Mouse (Mus musculus): ENCODE data around the gene Klf12. TPM values are rescaled to one million over a fixed set of nuclear protein-coding genes. Genes with fewer than 3 reads are reported as not detected.

The Klf12 gene
- 23.1 and 34.2 TPM in 2 replicates for total RNA-seq (2021)
- long read RNA-seq, partial matches to known transcripts, result 0 of 2 reads
- long read RNA-seq, other reads (novel, unspliced or antisense), result 2 of 2 reads

DNA sequence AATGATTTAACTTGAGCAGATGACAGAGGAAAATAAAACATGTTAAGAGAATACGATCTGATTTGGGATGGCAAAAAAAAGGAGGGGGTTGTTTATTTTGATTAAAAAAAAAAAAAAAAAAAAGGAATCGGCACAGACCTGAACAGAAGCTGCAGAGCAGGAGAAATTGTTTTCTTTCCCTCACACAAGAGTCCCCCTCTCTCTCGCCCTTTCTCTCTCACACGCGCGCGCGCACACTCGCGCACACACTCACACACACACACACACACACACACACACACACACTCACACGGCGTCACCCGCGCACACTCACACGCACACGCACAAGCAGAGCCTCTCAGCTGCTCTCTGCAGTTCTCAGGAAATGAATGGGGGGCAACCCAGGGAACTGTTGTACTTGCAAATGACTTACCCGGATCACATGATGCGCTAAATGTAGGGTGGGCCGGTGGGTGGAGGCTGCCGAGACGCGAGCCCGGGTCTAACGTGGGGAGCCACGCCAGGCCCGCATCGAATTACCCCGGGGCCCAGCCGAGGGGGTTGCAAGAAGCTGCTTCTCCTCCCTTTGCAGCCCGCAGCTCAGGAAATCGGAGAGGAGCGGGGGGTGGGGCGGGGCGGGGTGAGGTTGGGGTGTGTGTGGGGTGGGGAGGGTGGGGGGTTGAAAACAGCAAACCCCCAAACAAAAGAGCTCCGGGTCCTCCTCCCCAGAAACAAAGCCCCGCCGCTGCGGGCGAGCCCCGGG lies at the start of gene Klf12:
Gene Klf12, minus strand, starts transcription at position 561 of the 742 bp plus-strand sequence.
- peak; percentile 73 for DNase-seq

DNA sequence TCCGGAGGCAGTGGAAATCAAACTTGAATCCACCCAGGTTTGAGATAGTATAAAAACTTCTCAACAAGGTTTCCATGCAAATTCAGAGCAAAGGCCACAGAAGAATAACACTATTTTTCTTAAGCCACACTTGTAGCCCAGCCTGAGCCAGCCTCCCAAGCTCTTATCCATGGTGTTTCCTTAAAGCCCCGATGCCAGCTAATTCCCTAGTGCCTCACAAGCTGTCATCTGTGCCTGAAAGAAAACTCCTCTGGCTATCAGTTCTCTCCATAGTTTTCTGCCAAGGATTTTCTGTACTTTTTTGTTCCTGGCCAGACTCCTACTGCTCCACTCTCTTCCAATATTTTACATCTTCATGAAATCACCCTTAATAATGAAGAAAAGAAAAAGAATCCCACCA lies 48.9 kb upstream of the Klf12 start:
- no peak for DNase-seq

DNA sequence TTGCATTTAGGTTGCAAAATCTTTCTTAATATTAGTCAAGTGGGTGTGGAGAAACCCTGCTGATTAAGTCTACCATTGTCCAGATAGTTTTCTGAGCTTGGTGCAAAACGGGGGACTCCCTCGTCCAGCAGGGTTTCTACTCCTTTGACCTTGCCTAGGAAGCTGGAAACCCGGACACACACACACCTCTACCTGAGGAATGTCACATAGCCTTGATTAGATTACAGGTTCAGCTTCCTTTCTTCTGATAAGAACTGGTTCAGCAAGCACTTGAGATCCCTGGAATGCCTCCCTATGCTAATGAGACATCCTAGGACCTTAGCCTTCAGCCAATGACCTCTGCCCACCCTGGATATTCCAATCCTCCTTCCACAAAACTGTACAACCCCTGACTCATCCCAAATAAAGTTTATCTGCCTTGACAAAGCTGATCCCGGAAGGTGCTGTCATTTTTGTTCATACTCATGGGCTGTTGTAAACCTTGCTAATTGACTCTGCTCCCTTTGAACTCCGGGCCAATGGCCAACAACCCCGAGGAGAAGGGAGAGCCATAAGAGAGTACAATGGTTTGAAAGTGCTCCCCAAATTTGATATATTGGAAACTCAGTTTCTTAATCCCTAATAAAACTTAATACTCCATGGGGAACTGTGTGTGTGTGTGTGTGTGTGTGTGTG lies 44.3 kb upstream of the Klf12 start:
- DNase-seq, result no peak

DNA sequence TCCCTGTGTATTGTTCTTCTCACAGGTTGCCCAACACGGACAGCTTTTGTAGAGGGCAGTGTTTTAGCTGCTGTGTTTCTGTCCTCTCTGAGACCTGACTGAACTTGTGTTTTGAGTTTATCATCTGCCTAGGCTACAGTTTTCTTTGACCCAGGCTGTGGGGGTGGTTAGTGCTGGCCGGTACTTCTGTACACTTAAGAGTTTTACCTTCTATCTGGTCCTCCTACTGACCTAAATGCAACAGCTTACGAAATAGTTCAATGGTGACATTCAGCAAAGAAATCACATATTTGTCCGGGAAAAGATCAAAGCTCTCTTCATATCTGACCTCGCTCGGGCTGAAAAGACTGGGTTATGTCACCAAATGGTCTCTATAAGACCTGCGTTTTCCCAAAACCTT lies 39.8 kb upstream of the Klf12 start:
- no peak for DNase-seq

DNA sequence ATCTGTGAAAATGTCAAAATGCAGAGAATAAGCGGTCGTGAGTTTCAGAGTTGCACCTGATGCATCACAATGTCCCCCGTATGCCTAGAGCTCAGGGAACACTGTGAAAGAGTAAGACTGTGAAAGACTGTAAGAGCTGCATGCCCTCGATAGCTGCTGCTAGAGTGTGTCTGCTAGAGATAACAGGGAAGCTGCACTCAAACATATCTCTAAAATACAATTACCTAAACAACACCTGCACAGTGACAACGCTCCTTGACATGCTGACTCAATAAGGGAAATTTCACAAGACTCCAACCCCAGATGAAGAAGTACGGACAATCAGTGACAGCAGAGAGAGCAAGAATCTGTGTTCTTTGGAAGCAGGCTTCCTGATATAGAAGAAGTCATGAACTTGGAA lies 37.5 kb upstream of the Klf12 start:
- DNase-seq, result no peak

DNA sequence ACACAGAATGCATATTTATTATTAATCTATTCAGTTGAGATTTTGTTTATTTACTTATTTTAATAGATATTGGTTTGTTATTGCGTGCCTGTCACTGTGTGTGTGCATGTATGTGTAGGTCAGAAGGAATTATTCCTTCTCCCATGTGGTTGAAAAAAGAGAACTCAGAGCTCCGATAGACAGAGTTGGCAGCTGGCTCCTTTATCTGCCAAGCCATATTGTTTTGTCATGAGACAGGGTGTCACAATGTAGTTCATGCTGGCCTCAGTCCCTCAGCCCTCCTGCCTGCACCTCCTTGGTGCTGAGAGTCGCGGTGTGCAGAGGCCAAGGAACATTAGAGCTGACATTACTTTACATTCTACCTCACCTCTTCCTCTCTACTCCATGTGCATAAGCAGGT lies 32.3 kb upstream of the Klf12 start:
- no peak for DNase-seq

DNA sequence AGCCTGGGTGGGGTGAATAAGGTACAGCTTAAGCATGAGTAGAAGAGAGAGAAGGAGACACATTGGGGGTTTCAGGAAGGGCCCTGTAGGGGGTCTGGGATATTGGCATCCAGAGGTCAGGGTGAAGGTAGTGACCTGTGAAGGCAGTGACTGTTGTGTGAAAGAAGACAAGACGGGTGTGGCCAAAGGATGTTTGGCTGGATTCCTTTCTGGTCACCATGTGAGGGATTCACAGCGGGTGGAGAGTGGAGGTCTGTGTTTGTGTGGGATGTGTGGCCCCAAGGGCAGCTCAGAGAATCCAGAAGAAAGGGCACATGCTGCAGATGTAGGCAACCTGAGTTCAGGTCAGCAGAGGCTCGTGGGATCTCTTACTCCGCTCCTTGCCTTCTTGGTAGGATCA lies 29.6 kb upstream of the Klf12 start:
- no peak for DNase-seq

DNA sequence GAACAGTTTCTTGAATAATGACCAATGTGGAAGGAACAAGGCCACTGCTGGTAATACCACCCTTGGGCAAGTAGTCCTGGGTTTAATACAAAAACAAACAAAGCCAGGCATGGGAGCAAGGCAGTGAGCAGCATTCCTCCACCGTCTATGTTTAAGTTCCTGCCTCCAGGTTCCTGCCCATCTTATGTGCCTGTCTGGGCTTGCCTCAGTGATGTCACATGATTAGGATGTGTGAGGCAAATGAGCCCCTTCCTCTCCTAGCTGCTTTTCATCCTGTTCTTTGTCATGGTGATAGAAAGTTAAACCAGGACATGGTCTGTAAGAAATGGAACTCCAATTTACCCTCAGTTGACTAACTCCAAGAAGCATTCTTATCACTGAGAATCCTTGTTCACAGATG lies 16.4 kb upstream of the Klf12 start:
- no peak for DNase-seq

DNA sequence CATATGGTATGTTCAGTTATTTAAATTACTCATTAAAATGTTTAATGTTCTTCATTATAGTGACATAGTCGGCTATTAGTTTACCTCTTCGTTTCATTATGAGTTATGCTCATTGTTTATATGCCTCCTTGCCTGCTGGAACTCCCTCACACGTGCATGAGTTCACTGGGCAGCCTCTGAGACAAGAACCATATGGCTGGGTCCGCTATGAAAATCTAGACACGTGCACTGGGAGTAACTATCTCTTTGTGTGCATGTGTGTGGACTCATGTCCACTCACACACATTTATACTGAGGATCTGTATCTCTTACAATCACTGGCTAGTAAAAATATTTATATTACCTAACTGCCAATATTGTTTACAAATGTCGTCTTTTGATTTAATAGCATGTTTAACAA lies 14.4 kb upstream of the Klf12 start:
- no peak for DNase-seq

DNA sequence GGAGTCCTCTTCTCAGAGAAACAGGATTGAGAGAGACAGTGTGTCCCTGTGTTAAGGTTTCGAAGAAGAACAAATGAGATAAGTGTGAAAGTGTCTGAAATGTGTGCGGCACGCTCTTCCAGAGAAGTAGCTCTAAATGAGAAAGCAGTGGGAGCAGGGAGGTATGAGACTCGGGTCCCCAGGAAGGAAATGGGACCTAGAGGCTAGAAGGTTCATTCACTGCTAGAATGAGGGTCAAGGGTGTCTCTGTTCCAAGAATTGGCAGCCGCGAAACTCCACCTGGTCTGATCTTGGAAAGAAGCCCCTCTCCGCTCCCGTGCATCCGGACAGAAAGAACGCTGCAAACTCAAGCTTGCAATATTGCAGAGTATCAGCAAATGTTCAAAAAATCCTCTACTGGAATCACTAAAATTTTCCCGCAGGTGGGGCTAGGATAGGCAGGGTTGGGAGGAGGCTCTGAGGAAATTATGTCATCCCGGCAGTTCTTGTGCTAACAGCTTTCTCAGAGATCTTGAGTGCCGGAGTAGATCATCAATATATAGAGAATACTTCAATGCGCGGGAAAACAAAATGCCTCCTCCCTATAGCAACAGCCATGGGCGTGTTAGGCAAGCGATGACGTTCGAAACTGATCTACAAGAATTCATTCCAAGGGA lies 2.2 kb upstream of the Klf12 start:
- DNase-seq, result no peak

DNA sequence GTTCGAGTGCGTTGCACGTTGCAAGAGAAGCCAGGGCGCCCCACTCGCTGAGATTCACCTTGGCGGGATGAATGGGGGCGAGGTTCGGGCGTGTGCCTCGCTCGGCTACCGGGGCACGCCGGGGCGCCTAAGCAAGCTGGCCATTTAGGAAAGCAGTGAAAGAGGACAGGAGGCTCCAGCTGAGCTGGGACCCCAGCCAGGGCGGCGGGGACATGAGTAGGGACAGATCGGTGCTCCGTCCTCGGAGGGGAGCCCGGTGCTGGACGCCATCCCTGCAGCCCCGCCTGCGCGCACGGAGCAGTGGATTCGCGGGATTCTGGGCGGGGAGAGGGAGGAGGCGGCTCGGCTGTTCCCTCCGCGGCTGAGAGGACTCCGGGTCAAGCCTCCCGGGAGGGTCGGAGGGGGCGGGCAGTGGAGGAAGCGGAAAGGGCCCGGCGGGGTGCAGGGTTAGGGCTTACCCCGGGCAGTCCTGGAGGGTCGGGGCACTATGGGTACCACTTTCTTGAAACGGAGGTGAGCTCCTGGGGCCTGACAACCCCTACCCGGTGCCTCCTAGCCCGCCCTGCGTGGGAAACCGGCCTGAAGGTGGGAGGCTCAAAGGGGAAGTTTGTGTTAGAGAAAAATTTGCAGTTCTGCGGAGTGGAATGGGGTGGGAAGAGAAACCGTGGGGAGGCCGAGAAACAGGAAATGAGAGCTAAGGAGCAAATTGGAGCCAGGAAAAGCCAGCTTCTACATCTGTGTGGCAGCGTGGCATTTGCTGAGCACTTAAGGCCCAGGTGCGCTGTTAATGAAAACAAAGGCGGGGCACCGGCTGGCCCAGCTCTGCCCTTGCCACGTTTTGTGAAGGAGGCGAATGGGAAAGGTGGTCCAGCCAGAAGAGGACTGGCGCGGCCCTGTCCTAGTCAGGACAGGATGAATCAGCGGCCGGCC lies 1.4 kb upstream of the Klf12 start:
- peak; percentile 82 for DNase-seq

DNA sequence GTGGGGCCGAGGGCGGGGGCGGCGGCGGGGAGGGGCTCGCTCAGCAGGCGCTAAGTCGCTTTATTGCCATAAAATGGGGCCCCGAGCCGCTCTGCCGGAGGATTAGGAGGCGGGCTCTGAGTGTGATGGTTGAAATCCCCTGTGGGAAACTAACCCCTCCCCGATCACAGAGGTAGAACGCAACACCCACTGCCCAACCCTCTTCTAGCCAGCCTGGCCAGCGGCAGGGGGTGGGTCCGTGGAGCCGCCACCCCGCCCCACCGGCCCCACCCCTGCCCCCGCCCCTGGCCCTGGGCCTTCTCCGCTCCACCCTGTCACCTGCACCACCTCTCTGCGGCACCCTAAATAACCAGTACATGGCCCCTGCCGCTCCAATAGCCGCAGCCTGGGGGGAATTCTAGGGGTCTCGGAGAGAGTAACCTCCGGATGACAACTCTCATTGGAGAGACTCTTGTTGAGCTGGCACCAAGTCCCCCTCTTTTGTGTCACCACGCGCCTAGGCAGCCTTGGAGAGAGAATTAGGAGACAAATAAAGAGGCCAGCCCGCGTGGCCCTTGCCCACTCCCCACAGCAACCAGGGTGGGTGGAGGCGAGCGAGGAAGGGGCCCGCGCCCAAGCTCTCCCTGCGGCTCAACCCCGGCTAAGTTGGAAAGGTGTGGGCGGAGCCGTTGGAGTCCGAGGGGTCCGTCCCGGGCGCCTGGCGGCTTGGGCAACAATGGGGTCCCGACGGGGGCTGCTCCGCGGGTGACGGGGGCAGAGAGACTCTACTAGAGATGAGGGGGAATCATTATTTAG lies 579 bp upstream of the Klf12 start:
- peak; percentile 73 for DNase-seq

DNA sequence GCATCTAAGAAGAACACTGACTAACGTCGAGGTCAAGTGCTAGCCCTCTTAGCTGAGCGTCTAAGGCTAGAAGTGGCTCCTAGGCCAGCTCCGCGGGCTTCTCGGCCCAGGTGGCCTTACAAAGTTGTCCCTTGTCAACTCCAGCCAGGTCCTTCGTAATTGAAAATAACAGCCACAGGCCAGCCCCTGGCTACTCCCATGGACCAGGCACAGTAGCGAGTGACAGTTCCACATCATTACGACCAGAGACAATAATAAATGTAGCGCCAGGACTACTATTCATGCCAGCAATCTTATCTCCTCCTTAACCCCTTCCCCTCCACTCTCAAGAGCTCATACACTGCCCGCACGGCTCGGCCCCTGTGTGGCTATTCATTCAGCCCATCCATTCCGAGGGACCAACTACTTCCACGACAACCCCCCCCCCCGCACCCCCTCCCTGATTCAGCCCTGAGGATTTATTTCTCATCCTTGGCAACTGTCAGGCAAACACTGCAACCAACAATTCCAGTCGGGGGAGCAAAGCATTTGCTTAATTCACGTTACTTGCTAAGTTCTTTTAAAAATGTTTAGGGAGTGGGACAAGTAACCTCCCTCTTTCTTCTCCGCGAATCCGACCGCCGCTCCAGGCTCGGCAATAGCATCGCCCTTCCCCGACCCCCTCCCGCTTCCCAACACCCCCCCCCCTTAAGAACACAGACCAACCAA lies 914 bp downstream of the Klf12 start:
- peak; percentile 26 for DNase-seq

DNA sequence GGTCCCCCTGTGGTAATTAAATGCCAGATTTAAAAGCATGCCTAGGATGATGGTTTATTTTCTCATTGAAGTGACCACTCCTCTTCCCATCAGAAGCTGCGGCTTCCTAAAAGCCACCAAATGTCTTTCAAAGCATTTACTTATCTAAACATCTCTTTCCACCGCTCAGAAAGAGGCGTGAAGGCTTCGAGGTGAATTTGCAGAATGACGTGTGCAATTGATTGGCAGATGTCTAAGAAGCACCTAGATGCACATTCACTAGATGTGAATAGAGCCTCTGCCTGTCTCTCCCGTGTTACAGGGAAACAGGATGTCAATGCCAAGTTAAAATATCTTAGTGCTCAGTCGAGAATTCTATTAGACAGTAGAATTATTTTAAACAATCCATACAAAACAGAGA lies 1.8 kb downstream of the Klf12 start:
- DNase-seq, result no peak

DNA sequence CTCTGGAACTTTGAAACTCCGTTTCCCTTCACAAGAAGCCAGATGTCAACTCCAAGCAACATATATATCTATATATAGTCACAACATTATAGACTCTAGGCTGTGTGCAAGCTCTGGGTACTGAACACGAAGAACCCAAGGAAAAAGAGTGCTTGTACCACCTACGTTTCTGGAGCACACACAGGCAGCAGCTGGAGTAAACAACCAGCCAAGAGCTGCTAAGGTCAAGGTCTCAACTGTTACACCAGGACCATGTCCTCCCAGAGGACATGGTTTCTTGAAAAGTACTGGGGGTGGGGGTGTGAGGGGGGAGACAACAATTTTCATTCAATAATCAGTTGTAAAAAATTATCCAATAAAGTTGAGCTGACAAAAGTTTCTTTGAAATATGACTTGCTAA lies 2.7 kb downstream of the Klf12 start:
- DNase-seq, result no peak

DNA sequence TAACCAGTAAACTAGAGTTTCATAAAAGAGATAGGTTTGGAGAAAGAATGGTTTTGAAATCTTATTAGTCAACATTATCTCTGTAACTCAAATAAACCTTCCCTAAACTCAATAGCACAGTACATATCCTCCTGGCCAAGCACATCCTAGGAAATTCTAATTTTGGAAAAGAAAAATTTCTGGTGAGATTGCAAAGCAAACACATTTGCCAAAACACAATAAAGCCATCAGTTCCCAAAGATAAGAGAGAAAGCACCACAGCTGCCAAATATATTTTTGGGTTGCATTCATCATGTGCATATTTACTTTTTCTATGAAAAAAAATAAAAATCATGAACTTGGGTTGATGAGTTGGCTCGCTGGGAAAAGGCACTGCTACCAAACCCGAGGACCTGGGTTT lies 10.3 kb downstream of the Klf12 start:
- no peak for DNase-seq

DNA sequence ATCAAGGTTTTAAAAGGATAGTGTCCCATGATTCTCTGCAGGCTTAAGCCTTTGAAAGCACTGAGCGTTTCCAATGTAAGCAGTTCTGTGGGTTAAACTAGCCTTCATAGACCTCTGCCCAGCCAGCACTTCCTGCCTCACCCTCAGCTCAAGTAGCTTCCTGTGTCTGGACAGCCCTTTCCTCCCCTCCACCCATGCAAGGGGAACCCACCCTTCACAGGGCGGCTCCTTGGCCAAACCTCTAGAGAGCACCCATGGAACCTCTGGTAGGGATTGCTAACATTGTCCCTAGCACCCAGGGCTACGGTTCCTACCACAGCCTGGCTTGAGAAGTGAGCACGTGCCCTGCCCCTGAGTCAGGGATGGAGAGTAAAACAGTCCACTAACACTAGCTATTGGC lies 23.9 kb downstream of the Klf12 start:
- DNase-seq, result no peak

DNA sequence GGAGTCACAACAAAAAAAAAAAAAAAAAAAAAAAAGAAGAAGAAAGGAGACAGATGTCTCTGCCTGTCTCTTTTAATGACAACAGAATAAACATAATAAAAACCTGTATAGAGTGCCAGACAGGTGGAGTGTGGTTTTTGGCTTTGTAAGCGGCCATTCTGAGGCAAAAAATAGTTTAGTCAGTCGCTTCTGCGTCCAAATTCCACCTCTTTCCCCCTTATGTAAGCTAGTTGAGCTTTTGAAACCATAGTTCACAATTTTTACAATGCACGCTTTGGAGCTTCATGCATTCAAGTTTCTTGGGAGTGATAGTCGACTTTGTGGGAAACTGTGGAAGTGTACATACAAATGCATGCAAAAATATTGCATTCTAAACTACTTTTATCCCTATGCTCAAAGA lies 41.4 kb downstream of the Klf12 start:
- no peak for DNase-seq

DNA sequence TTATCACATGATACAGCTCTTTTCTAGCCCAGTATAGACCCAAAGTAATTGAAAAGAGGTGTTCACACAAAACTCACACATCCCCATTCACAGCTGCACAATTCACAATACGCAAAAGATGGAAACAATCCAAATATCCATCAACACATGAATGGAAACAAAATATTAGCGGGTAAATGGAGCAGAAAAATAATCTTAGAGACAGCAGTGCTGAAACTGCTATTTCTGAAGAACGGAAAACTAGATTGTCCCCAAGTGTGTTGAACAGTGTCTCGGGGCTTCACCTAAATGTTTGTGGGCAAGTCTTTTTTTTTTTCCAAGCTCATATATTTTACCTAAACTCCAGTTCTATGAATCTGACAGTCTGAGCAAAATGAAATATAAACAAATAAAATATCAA lies 44.6 kb downstream of the Klf12 start:
- no peak for DNase-seq

DNA sequence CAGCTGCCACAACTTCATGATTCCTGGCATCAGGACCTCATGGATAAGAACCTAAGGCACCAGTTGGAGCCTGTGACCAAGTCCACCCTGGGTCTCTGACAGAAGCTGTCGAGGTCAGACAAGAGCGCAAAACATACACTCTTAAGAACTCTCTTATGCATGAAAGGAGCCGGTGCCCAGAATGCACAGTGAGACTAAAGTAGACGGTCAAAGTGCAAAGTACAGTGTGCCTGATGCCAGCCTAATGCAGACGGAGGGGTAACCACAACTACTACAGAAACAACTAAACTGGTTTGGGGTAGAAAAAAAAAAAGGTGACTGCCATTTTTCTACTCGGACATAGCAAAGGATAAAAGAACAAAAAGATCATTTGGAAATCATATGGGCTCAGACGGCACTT lies 47.7 kb downstream of the Klf12 start:
- no peak for DNase-seq

DNA sequence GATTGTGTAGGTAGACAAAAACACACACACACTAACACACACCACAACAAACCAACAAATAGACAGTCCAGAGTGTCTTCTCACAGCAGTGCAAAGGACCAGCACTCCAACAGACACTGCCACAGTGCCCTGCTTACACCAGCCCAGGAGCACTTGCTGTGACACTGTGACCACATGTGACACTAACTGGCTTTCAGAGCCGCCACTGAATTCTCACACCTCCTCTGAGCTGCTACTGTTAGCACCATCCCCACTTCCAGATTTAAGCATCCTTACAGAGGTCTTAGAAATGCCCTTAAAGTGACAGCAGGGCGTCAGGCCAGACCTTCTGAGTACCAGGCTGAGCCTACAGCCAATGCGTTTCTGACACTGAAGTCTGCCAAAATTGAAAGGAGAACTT lies 48.7 kb downstream of the Klf12 start:
- no peak for DNase-seq

All from adrenal gland, postnatal 25 days (tissue).